Mouse (Mus musculus) heart, postnatal 14 days (tissue): ENCODE data around the gene Tgfbr2. TPM values are rescaled to one million over a fixed set of nuclear protein-coding genes. Genes with fewer than 3 reads are reported as not detected.

Experiments
- DNase-seq, 2 experiments: peaks; one replicate each; pipeline ENCODE4 v3.0.0; 2021 to 2022
- intact Hi-C: fragments of 180-260 bp; cut with DNase I; formaldehyde crosslinking; loops from one replicate; pipeline ENCODE4 v1.15.1; 2025
- total RNA-seq, 2 experiments: library from RNA; stranded (reverse); gene quantifications; 2 replicates each; pipeline ENCODE4 v1.2.3; 2021

The Tgfbr2 gene
- total RNA-seq, 2 experiments from 2014 or later, result 42.3 to 52.2 TPM

DNA sequence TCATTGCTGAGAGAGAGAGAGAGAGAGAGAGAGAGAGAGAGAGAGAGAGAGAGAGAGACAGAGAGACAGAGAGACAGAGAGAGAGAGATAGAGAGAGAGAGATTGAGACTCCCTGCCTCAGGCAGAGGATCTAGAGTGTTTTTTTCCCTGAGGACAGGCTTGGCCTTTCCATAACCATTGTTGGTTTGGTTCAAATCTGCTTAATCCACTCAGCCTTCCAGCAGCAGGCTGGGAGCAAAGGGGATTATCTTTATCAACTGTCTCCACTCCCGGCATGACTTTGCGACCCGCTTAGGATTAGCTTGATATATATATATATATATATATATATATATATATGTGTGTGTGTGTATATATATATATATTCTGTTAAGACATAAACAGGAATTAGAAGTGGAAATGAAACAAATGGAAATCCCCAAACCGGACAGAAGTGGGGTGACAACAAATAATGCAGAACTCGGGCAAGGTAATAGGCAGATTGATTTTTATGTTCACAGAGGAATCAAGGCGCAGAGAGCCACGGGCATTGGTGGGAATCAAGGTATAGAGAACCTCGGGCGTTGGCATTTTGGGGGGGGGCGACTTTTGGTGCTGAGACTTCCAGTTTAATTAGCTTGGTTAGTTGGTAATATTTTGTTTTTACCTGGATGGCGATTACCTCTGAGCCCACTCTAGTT is 22.5 kb upstream of the Tgfbr2 start:
- no peak for DNase-seq
- intact Hi-C loops, result no loop called here

DNA sequence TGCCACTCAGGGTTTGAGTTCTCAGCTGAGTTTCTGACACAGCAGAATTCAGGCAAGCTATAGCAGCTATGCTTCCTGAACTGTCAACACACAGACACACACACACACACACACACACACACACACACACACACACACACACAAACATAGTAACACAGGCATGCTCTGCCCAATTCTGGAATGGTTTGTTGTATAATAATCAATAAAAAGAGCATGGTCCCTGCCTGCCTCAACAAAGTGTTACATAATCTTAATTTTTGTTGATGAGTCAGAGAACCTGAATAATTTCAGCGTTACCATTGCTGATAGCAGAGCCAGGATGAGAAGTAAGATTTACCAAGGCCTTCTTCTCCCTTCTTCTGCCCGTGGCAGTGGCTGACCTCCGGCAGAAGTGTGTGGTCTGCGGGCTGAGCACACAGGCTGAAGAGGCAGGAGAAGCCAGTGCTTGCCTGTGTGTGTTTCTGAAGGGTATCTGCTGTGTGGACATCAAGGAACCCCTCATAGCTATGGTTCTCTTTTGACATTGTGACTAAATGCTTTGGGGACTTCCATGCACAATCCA is 18.8 kb upstream of the Tgfbr2 start:
- no peak for DNase-seq
- intact Hi-C loops, result no loop called here

DNA sequence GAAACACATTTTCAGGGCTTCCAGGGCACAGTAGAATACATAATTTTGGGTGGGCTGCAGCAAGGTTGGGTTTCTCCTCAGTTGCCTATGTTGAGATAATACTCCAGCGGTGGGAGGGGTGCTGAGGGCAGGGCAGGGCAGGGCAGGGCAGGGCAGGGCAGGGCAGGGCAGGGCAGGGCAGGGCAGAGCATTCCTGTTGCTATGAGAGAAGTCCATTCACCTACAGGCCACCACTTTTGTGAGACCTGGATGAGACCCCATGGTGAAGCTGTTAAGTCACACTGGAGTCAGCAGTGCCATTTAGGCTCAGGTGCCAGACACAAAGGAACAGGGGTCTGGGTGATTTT is 18.3 kb upstream of the Tgfbr2 start:
- intact Hi-C loops, result no loop called here
- DNase-seq, result no peak

DNA sequence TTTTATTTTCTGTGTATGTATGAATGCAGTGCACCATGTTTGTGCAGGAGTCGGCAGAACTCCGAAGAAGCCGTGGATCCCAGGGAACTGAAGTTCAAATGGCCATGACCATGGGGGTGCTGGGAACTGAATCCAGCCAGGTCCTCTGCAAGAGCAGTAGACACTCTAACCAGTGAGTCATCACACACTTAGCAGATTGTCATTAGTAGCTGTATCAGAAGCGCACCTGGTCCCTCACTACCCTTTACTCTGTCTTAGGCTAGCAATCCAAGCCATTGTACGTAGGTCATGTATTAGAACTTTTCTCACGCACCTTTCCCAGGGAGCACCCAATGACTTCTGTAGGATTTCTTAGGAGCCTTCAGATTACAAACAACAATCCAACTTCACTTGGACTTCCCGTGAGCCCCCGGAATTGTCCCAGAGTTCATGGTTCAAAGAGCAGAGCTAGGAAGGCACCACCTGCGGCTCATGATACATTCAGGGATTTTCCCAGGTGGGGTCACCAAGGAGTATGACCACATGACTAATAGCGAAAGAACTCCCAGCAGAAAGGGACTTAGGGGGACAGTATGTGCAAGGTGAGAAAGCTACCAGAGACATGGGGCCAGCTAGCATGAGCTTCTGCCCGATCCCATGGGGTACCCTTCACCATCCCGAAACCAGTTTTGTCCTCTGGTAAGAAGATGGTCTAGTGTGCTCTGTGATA is 17.8 kb upstream of the Tgfbr2 start:
- no peak for DNase-seq
- intact Hi-C loops, result no loop called here

DNA sequence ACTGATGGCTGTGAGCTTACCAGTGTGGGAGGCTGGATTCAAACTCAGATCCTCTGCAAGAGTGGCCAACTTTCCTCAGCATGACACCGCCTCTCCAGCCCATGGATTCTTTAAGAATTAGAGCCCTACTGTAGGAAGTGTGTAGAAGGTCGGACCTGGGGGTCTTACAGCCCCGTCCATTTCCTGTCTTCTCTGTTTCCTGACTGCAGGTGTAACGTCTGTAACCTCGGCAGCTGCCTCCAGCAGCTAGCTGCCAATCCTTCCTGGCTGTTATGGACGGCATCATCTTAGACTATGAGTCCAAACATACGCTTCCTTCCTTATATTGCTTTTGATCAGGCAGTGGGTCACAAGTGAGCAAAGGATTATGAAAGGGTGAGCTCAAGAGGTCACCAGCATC is 17.1 kb upstream of the Tgfbr2 start:
- DNase-seq, result no peak
- intact Hi-C loops, result no loop called here

DNA sequence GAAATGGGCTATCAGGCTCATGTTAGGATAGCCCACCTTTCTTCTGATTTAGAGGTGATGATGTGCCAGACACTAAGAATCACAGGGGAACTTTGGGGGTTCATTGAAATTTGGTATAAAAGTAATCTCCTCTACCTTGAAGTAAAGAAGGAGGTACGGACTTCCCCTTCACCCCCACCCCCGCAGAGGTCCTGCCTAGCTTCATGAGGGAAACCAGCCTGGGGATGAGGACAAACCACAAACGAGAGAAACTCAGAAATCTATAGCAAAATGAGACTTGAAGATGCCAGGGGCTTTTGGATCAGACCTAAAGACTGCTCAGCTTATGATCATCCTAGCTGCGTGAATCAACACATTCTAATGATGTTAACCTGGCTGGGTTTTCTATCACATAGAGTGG is 14.7 kb upstream of the Tgfbr2 start:
- intact Hi-C loops, result no loop called here
- no peak for DNase-seq

DNA sequence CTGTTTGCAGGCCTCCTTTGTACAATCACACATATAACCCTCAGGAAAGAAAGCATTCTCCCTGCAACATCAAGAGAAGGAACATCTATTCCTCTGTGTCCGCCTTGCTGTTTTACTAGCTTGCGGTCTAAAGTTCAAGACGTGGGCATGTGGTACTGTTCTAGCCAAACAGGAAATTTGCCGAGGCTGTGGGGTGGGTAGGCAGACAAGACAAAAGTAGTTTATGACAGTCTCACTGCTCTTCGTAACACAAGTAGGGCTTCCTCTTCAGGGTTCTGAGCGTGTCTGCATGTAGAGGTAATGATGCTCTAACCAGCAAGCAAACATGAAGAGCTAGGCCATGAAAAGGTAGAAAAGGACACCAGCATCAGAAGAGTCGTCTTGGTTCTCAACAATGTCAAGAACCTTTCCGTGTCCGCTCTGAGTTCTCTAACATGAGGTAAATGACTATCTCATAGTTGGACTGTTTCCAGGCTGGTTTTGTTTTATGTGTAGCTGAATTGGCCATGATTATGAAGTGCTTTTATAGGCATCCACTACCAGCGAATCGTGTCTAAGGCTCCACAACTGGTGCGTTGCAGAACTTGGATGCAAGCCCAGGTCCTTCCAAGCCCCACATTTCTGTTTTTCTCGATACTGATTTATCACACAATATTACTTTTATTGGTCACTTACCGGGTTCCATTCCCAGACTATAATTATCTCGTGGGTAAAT is 13.9 kb upstream of the Tgfbr2 start:
- intact Hi-C loops, result no loop called here
- DNase-seq, result no peak

DNA sequence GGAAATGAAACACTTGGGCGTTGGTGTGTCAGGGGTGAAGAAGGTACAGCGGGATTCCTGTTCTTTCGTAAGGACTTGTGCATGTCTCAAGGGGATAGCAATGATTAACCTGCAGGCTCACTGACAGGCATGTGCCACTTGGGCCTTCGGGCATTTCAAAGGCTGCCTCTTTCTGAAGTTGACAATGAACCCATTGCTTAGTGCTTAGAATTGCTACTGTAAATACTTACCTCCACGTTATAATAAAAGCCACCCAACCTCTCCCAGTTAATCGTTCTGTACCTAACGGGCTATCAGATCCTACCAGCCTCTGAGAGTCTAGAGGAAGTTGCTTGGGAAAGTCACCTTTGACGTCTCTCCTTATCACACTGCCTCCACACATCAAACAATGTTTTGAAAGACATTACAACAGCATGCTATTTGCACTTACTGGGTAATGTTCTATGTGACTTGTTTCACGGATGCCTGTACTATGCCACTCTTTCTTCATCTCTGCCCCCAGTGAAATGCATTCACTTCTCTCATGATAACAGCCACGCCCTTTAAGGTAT is 12.1 kb upstream of the Tgfbr2 start:
- intact Hi-C loops, result no loop called here
- no peak for DNase-seq

DNA sequence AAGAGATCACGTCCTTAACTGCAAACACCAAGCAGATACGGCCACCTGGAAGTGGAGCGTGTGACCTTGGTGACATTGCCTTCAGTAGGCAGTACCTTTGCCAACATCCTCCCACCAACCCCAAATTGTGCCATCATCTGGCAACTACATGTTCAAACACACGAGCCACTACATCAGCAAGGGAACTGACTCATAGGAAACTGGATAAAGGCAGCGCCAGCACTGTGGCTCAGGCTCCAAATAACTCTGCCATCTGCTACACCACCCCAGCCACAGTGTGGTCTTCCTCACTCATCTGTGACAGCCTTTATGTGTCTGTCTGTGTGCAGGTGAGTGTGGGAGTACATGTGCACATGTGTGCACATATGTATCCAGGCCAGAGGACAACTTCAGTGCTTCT is 9.7 kb upstream of the Tgfbr2 start:
- DNase-seq, result no peak
- intact Hi-C loops, result no loop called here

DNA sequence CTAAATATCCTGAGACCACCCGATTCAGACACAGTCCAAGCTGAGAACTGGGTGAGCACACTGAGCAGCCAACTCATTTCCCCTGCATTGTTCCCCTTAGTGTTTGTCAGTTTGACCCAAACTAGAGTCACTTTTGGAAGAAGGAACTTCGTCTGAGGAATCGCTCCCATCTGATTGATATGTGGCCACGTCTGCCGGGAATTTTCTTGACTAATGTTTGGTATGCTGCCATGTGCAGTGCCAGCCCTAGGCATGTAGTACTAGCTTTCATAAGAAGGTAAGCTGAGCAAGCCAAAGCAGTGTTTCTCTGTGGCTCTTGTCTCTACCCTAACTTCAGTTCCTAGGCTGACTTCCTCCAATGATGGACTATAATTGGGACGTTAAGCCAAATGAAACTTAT is 7.9 kb upstream of the Tgfbr2 start:
- DNase-seq, result no peak
- intact Hi-C loops, result no loop called here

DNA sequence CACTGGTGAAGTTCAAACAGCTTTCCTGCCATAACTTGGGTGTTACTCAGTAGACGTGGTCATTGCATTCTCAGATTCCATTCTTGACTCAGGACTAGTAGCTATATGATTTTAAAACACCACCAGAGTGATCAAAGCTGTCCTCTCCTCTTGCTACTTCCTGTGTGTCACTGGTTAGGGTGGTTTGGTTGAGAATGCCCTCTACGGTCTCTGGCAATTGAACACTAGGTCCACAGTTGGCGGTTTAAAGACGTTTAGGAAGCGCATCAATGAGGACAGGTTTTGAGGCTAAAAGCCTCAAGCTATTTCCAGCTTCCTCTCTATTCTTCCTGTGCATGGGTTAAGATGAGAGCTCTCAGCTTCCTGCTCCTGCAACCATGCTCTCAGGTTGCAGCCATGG is 6.4 kb upstream of the Tgfbr2 start:
- intact Hi-C loops, result no loop called here

DNA sequence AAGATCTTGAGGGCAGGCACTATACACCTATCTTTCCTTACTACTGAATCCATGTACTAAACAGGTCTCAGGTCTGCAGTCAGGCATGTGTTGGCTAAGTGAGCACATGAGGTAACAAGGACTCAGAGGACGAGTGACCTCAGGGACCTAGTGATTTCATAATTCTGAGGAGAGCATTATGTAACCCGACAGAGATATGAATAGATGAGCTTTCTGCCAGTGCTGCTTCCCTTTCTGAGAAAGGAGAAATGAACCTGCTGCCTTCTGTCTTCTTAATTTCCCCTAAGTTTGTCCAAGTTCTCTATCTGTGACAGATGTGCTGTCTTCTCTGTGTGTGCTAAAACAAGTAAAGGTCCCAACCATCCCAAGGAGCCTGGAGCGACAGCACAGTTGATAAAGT is 3.0 kb upstream of the Tgfbr2 start:
- intact Hi-C loops, result no loop called here

More for the DNA sequence above, 6.4 kb upstream of the Tgfbr2 start:
- DNase-seq, result no peak

DNA sequence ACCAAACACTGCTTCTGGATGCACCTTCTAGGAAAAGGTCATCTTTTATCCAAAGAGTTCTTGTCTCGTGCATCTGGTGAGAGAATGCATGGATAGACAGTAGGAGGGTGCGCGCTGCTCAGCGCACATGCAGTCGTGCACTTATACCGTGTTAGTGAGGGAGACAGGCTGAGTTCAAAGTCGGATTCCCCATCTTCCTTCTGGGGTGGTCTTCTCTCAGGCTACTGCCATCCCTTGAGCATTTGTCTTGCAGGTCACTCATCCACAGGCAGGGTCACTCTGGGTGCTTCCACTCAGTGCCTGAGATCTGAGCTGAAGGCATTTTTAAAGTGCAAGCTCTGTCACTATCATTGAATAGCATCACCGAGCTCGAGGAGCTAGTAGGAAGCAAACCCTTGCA is 1.9 kb upstream of the Tgfbr2 start:
- intact Hi-C loops, result no loop called here

More for the DNA sequence above, 3.0 kb upstream of the Tgfbr2 start:
- DNase-seq, result no peak

DNA sequence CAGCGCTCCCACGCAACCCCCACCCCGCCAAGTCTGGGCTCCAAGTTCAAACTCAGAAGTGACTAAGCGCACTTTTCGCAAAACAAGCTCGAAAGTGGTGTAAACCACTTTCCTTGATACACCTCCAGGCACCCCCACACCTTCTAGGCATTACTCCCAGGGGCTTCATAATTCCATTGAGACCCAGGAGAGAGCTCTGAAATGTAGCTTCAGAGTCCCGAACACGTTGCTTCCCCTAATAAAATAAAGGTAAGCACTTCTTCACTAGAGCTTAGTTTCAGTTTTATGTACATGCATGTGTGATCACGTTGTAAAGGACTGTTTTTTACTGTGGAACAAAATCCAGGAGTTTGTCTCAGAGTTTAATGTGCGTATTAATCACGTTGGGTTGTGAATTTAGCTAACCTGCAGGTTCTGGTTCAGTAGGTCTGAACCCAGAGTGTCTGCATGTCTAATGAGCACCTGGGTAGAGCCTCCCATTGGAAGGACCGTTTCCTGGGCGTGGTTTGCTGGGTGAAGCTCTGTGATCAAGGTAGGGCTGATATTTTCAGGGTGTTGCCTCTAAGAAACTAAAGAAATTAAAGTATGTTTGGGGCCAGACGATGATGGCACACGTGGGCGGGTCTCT is 442 bp upstream of the Tgfbr2 start:
- intact Hi-C loops, result loop anchor here (2.0 kb wide), 1 partner anchor 87 kb away; no protein-coding TSS in a partner anchor
- peak; percentile 34 to 39 for DNase-seq

More for the DNA sequence above, 1.9 kb upstream of the Tgfbr2 start:
- no peak for DNase-seq

DNA sequence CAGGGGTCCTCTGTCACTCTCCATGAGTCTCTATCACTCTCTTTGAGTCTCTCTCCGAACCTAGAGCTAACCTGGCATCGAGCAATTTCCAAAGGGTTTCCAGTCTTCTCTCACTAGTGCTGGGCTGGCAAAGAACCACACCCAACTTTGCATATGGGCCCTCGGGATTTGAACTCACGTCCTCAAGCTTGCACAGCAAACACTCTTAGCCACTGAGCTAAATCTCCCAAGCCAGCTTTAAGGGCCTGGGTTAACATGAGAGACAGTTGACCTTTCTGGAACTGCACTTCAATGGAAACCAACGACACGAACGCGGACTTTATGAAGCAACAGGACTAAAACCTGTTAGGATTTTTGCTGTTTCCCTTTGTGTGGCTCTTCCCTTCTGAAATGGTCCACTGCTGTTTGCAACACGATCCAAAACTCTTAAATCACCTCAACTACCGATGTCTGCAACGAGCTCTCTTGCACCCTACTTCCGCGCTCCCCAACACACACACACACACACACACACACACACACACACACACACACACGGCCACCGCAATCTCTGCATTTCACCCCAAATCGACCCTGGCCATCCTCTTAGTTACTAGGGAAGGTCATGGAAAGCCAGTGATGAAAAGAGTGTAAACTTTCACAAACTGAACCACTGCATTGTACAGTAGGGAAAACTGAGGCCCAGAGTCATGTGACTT is 1.5 kb downstream of the Tgfbr2 start:
- intact Hi-C loops, result loop anchor here (2.0 to 5.0 kb wide), 5 partner anchors 41 to 209 kb away; no protein-coding TSS in a partner anchor
- peak in 1 of 2 experiments; percentile 22 for DNase-seq

DNA sequence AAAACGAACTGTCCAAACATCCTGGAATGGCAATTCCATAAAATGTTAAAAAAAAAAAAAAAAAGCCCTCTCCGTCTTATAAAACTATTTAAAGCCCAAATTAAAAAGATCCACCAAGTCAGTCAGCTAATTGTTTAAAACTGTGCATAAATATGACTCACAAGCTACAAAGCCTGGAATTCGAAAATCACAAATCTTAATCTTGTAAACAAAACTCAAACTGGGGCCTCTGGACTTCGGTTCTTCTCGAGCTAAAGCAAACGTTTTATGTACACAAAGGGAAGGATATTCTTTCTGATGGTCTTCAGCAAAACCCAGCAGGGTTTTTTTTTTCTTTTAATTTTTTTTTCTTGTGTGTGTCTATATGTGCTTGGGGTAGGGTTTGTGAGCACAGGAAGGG is 2.1 kb downstream of the Tgfbr2 start:
- DNase-seq, result no peak
- intact Hi-C loops, result loop anchor here (5.0 kb wide), 4 partner anchors 41 to 209 kb away; no protein-coding TSS in a partner anchor

DNA sequence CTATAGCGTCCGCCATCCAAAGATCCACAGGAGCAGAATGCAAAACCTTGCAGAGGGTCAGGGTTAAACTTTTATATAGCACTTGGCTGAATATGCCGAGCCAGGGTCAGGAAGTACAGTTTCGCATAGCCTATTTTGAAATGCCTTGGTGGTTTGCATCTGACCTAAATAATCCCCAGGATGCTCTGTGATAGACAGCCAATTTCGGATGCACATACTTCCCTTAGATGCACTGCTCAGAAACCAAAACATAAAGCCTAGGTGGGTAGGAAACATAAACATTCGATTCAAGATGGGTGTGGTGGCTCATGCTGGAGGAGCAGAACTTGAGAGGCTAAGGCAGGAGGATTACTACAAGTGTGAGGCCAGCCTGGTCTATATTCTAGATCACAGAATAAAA is 6.1 kb downstream of the Tgfbr2 start:
- DNase-seq, result no peak
- intact Hi-C loops, result no loop called here

DNA sequence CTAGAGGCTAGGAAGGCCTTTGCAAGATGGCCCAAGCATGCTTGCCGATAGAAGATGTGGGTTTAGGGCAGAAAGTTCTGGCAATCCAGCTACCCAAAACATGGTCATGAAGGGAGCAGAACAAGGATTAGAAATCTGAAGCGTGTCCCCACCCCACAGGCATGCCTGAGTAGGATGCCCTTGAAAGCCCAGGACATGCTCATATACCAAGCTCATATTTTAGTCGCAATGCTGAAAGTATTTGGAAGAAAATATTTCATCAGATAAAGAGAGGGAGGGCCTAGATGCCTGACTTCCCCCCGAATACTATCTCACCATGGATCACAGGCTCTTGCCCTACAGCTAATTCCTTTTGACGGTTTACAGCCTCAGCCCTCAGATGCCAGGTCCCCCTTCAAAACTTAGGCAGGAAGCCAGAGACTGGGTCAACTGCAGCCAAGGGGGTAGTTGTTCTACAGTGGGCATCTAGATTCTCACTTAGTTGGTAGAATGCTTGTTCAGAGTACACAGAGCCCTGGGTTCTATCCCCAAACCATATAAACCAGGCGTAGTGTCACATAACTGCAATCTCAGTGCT is 7.8 kb downstream of the Tgfbr2 start:
- intact Hi-C loops, result no loop called here
- DNase-seq, result no peak

DNA sequence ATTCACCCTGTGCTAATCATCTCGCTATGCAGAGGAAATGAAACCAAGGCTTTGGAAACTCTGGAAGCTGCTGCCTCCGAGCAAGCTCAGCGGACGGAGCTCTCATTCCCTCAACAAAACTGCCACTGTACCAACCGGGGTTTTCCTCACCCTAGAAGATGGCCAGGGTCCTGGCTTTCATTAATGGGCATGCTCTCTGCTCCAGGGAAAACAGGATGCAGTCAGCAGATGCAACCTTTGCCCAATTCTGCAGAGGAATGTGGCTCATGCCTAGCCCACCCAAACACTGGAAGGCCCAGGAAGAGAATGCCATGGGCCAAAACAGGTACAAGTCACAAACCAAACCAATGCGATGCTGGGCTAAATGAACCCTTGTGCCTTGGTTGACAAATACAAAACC is 8.8 kb downstream of the Tgfbr2 start:
- no peak for DNase-seq
- intact Hi-C loops, result no loop called here

DNA sequence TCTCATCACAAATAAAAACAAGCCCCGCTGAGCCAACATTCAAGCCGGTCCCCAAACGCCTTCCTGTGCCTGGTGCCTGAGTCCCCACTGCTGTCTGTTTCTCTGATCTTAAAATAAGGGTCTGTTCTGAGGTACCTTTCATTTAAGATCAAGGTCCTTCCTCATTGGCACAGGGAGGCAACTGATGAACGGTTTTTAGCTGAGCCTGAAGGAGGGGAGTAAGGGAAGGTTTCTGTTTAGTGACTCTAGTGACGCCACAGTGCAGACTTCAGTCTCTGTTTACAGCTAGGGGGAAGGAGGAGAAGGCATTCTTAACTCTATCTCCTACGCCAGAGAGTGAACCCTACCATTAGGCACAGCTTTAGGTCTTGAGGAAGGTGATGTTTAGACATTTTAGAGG is 11.3 kb downstream of the Tgfbr2 start:
- no peak for DNase-seq

More for the DNA sequence above, 11.3 kb downstream of the Tgfbr2 start:
- intact Hi-C loops, result no loop called here
